Mouse (Mus musculus) T-helper 2 cell (primary cell): ENCODE measurements around the gene Erc1.
"Not testable (repeated sequence)": the region's sequence is repeated elsewhere in the genome, so short reads cannot be mapped to it uniquely, and the experiment has no call there.

Source experiments
- in situ Hi-C: fragments of 300-600 bp; cut with MboI, MseI; formaldehyde crosslinking; loops from one replicate; pipeline ENCODE4 v1.15.1; 2025; ENCODE audit warnings: high pct_unique_total_duplicates

Erc1 gene

GRCm38 (mm10) chr6:119712486-119712885, 135.5 kb downstream of the Erc1 start:
- in situ Hi-C loops: no loop called here

- in situ Hi-C loops: no loop called here
Observed at GRCm38 (mm10) chr6:119711649-119712305, 136.2 kb downstream of the Erc1 start.

GRCm38 (mm10) chr6:119709552-119709951, 138.4 kb downstream of the Erc1 start:
- in situ Hi-C loops: no loop called here

- in situ Hi-C loops: no loop called here
Observed at GRCm38 (mm10) chr6:119707911-119708310, 140.1 kb downstream of the Erc1 start.

- in situ Hi-C loops: no loop called here
Observed at GRCm38 (mm10) chr6:119704899-119705298, 143.1 kb downstream of the Erc1 start.

- in situ Hi-C loops: no loop called here
Observed at GRCm38 (mm10) chr6:119692754-119693153, 155.2 kb downstream of the Erc1 start.

GRCm38 (mm10) chr6:119686470-119686869, 161.5 kb downstream of the Erc1 start:
- in situ Hi-C loops: no loop called here

GRCm38 (mm10) chr6:119680746-119681145, 167.2 kb downstream of the Erc1 start:
- in situ Hi-C loops: no loop called here

GRCm38 (mm10) chr6:119674811-119675209, 173.2 kb downstream of the Erc1 start:
- in situ Hi-C loops: no loop called here

- in situ Hi-C loops: no loop called here
Observed at GRCm38 (mm10) chr6:119674201-119674810, 173.7 kb downstream of the Erc1 start.

- in situ Hi-C loops: no loop called here
Observed at GRCm38 (mm10) chr6:119669746-119670145, 178.2 kb downstream of the Erc1 start.

- in situ Hi-C loops: no loop called here
Observed at GRCm38 (mm10) chr6:119662936-119663335, 185.0 kb downstream of the Erc1 start.

GRCm38 (mm10) chr6:119661081-119661493, 186.9 kb downstream of the Erc1 start:
- in situ Hi-C loops: no loop called here

- in situ Hi-C loops: no loop called here
Observed at GRCm38 (mm10) chr6:119658441-119658840, 189.5 kb downstream of the Erc1 start.

- in situ Hi-C loops: no loop called here
Observed at GRCm38 (mm10) chr6:119657418-119658178, 190.4 kb downstream of the Erc1 start.

- in situ Hi-C loops: not testable (repeated sequence)
Observed at GRCm38 (mm10) chr6:119654777-119655176, 193.2 kb downstream of the Erc1 start.

GRCm38 (mm10) chr6:119643880-119644460, 204.0 kb downstream of the Erc1 start:
- in situ Hi-C loops: no loop called here

GRCm38 (mm10) chr6:119643178-119643728, 204.7 kb downstream of the Erc1 start:
- in situ Hi-C loops: no loop called here

- in situ Hi-C loops: no loop called here
Observed at GRCm38 (mm10) chr6:119642718-119643117, 205.2 kb downstream of the Erc1 start.

- in situ Hi-C loops: no loop called here
Observed at GRCm38 (mm10) chr6:119635629-119636028, 212.3 kb downstream of the Erc1 start.

GRCm38 (mm10) chr6:119630622-119631021, 217.3 kb downstream of the Erc1 start:
- in situ Hi-C loops: no loop called here

GRCm38 (mm10) chr6:119601379-119601778, 246.6 kb downstream of the Erc1 start:
- in situ Hi-C loops: no loop called here
